Mouse (Mus musculus): ENCODE data around the gene Lrba. TPM values are rescaled to one million over a fixed set of nuclear protein-coding genes. Genes with fewer than 3 reads are reported as not detected.
A peak's percentile ranks its signal among the peaks of the same experiment; 100 is the strongest.

Gene Lrba
- polyA plus RNA-seq, 1 experiment from 2014 or later, result 5.9 TPM

GRCm38 (mm10) chr3:86296214-86296613, 71.7 kb downstream of the Lrba start:
- no peak for TF ChIP-seq CTCF (IDR thresholded peaks at IDR 0.05; ENCODE audit: low read depth)
- no peak overlapping the region for H3K9ac ChIP-seq (ENCODE audit: low read depth, low read length)
- H3K4me3 ChIP-seq (replicated peaks; ENCODE audit: low read depth, low read length), result no peak overlapping the region
- ATAC-seq (replicated peaks; ENCODE audit: low FRiP score, low read depth) (no peak), DNase-seq (ENCODE audit: low spot score) (no peak)
- no peaks in the 10 kb centered on the region for H3K36me3 ChIP-seq (ENCODE audit: insufficient read depth, low read length)
- H3K4me1 ChIP-seq (replicated peaks; ENCODE audit: insufficient read depth, low read length), result no peaks in the 10 kb centered on the region
- no peaks in the 10 kb centered on the region for H3K9me3 ChIP-seq (replicated peaks; ENCODE audit: low read length)
- H3K27ac ChIP-seq, result no peak overlapping the region
- WGBS, result 65% methylated on average over 8 of the region's 8 CpGs
- no peak overlapping the region for H3K4me2 ChIP-seq (ENCODE audit: low read length)
- no peaks in the 10 kb centered on the region for H3K27me3 ChIP-seq (ENCODE audit: insufficient read depth, low read length)

- no peak for TF ChIP-seq CTCF (IDR thresholded peaks at IDR 0.05; ENCODE audit: low read depth)
- H3K27me3 ChIP-seq (ENCODE audit: insufficient read depth, low read length), result no peaks in the 10 kb centered on the region
- H3K27ac ChIP-seq, result no peak overlapping the region
- no peaks in the 10 kb centered on the region for H3K4me1 ChIP-seq (replicated peaks; ENCODE audit: insufficient read depth, low read length)
- H3K4me2 ChIP-seq (ENCODE audit: low read length), result no peak overlapping the region
- peak; percentile 8 for DNase-seq (ENCODE audit: low spot score)
- no peaks in the 10 kb centered on the region for H3K9me3 ChIP-seq (replicated peaks; ENCODE audit: low read length)
- WGBS, result 37% methylated on average over 2 of the region's 2 CpGs
- ATAC-seq (replicated peaks; ENCODE audit: low FRiP score, low read depth), result no peak
- H3K9ac ChIP-seq (ENCODE audit: low read depth, low read length), result no peak overlapping the region
- H3K4me3 ChIP-seq (replicated peaks; ENCODE audit: low read depth, low read length), result no peak overlapping the region
- 0 out of 2 replicates have a peak, but pooled peaks cover 5% of the 10 kb centered on the region for H3K36me3 ChIP-seq (ENCODE audit: insufficient read depth, low read length)
These were observed 84.4 kb downstream of the Lrba start for GRCm38 (mm10) chr3:86308833-86309232.

GRCm38 (mm10) chr3:86310216-86310615, 85.7 kb downstream of the Lrba start:
- Histone ChIP-seq H3K9ac (ENCODE audit: low read depth, low read length) (no peak overlapping the region), H3K9me3 (replicated peaks; ENCODE audit: low read length) (no peaks in the 10 kb centered on the region), H3K4me1 (replicated peaks; ENCODE audit: insufficient read depth, low read length) (no peaks in the 10 kb centered on the region), H3K27ac (no peak overlapping the region), H3K36me3 (ENCODE audit: insufficient read depth, low read length) (no peaks in the 10 kb centered on the region), H3K4me2 (ENCODE audit: low read length) (no peak overlapping the region), H3K27me3 (ENCODE audit: insufficient read depth, low read length) (no peaks in the 10 kb centered on the region), H3K4me3 (replicated peaks; ENCODE audit: low read depth, low read length) (no peak overlapping the region)
- DNase-seq (ENCODE audit: low spot score) (no peak), ATAC-seq (replicated peaks; ENCODE audit: low FRiP score, low read depth) (no peak)
- 65% methylated on average over 5 of the region's 5 CpGs for WGBS
- TF ChIP-seq CTCF (IDR thresholded peaks at IDR 0.05; ENCODE audit: low read depth), result no peak

GRCm38 (mm10) chr3:86311406-86311805, 86.9 kb downstream of the Lrba start:
- Histone ChIP-seq H3K36me3 (ENCODE audit: insufficient read depth, low read length) (no peaks in the 10 kb centered on the region), H3K4me2 (ENCODE audit: low read length) (no peak overlapping the region), H3K27ac (no peak overlapping the region), H3K4me3 (replicated peaks; ENCODE audit: low read depth, low read length) (no peak overlapping the region), H3K9ac (ENCODE audit: low read depth, low read length) (no peak overlapping the region), H3K9me3 (replicated peaks; ENCODE audit: low read length) (no peaks in the 10 kb centered on the region), H3K4me1 (replicated peaks; ENCODE audit: insufficient read depth, low read length) (no peaks in the 10 kb centered on the region), H3K27me3 (ENCODE audit: insufficient read depth, low read length) (no peaks in the 10 kb centered on the region)
- WGBS, result 41% methylated on average over 1 of the region's 1 CpGs
- TF ChIP-seq CTCF (IDR thresholded peaks at IDR 0.05; ENCODE audit: low read depth), result no peak
- DNase-seq (ENCODE audit: low spot score), result no peak
- no peak for ATAC-seq (replicated peaks; ENCODE audit: low FRiP score, low read depth)

- ATAC-seq (replicated peaks; ENCODE audit: low FRiP score, low read depth) (no peak), DNase-seq (ENCODE audit: low spot score) (no peak)
- WGBS, result 90% methylated on average over 5 of the region's 5 CpGs
- no peak overlapping the region for H3K27ac ChIP-seq
- no peaks in the 10 kb centered on the region for H3K4me1 ChIP-seq (replicated peaks; ENCODE audit: insufficient read depth, low read length)
- no peaks in the 10 kb centered on the region for H3K27me3 ChIP-seq (ENCODE audit: insufficient read depth, low read length)
- no peaks in the 10 kb centered on the region for H3K36me3 ChIP-seq (ENCODE audit: insufficient read depth, low read length)
- no peak overlapping the region for H3K4me3 ChIP-seq (replicated peaks; ENCODE audit: low read depth, low read length)
- no peaks in the 10 kb centered on the region for H3K9me3 ChIP-seq (replicated peaks; ENCODE audit: low read length)
- no peak for TF ChIP-seq CTCF (IDR thresholded peaks at IDR 0.05; ENCODE audit: low read depth)
- no peak overlapping the region for H3K9ac ChIP-seq (ENCODE audit: low read depth, low read length)
- H3K4me2 ChIP-seq (ENCODE audit: low read length), result no peak overlapping the region
These were observed 93.2 kb downstream of the Lrba start for GRCm38 (mm10) chr3:86317636-86318035.

DNA sequence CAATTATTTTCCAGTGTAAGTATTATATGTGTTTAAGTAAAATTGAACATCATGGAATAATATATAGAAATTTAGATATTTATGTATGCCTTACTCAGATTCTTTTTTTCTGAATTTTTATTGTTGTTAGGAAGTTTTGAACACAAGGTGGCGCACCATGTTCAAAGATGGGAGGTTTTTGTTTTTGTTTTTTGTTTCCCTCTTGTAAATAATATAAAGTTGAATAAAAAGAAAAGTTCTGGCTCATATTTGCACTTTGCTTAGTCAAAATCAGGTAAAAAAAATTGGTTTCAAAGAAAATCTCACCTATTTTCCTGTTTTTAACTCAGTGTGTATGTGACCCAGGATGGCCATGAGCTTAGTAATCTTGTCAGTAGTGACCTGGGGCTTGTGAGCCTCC, 104.1 kb downstream of the Lrba start:
- no peaks in the 10 kb centered on the region for H3K9me3 ChIP-seq (replicated peaks; ENCODE audit: low read length)
- no peak overlapping the region for H3K27ac ChIP-seq
- peak; percentile 28 for DNase-seq (ENCODE audit: low spot score)
- H3K4me1 ChIP-seq (replicated peaks; ENCODE audit: insufficient read depth, low read length), result no peaks in the 10 kb centered on the region
- no peak overlapping the region for H3K9ac ChIP-seq (ENCODE audit: low read depth, low read length)
- no peak overlapping the region for H3K4me3 ChIP-seq (replicated peaks; ENCODE audit: low read depth, low read length)
- no peak for ATAC-seq (replicated peaks; ENCODE audit: low FRiP score, low read depth)
- H3K27me3 ChIP-seq (ENCODE audit: insufficient read depth, low read length), result no peaks in the 10 kb centered on the region
- TF ChIP-seq CTCF (IDR thresholded peaks at IDR 0.05; ENCODE audit: low read depth), result peak; percentile 67
- no peaks in the 10 kb centered on the region for H3K36me3 ChIP-seq (ENCODE audit: insufficient read depth, low read length)
- 42% methylated on average over 1 of the region's 1 CpGs for WGBS
- H3K4me2 ChIP-seq (ENCODE audit: low read length), result no peak overlapping the region

DNA sequence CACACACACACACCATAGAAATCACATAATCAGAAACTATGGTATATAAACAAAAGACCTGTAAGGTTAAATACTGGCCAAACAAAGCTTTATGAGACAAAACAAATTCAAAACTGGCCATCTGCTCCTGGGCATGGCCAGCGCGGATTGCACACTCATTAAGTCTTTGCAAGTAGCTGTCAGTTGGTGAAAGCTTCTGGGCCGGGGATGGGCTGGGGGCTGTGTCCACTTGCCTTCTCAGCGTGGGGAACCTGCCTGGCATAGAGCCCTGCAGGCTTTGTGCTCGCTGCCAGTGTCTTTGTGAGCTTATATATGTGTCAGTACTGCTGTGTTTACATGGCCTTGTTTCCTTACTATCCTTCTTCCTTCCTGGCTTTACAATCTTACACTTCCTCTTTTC, 118.8 kb downstream of the Lrba start:
- H3K36me3 ChIP-seq (ENCODE audit: insufficient read depth, low read length), result no peaks in the 10 kb centered on the region
- H3K27ac ChIP-seq, result no peak overlapping the region
- TF ChIP-seq CTCF (IDR thresholded peaks at IDR 0.05; ENCODE audit: low read depth), result no peak
- no peak overlapping the region for H3K4me3 ChIP-seq (replicated peaks; ENCODE audit: low read depth, low read length)
- ATAC-seq (replicated peaks; ENCODE audit: low FRiP score, low read depth) (no peak), DNase-seq (ENCODE audit: low spot score) (no peak)
- H3K9ac ChIP-seq (ENCODE audit: low read depth, low read length), result no peak overlapping the region
- no peaks in the 10 kb centered on the region for H3K9me3 ChIP-seq (replicated peaks; ENCODE audit: low read length)
- no peak overlapping the region for H3K4me2 ChIP-seq (ENCODE audit: low read length)
- H3K27me3 ChIP-seq (ENCODE audit: insufficient read depth, low read length), result no peaks in the 10 kb centered on the region
- WGBS, result 58% methylated on average over 5 of the region's 5 CpGs
- H3K4me1 ChIP-seq (replicated peaks; ENCODE audit: insufficient read depth, low read length), result no peaks in the 10 kb centered on the region

Measured in kidney, postnatal 0 days (tissue).